Mouse (Mus musculus): ENCODE measurements around the gene Kcne1. TPM values are rescaled to one million over a fixed set of nuclear protein-coding genes. Genes with fewer than 3 reads are reported as not detected.
A peak's percentile ranks its signal among the peaks of the same experiment; 100 is the strongest.

The Kcne1 gene
- polyA plus RNA-seq, 1 experiment from 2014 or later = 1.0 TPM

DNA sequence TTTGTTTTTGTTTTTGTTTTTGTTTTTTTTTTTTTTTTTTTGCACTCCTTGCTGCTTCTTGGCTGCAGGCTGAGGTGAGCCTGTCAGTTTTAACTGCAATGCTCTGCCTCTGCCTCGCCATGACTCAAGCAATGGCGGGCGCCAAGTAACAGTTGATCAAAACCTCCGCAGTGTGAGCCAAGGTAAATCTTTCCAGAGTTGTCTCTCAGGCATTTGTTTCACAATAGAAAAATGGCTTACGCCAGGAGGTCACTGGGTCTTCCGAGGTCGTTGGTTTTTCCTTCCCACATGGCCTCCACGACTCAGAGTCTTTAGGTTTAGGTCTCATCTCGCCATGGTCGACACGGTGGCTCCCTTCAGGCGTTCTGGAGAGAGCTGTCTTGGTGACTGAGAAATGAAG lies 6.0 kb downstream of the Kcne1 start:
- Histone ChIP-seq H3K36me3 (no peaks in the 10 kb centered on the region), H3K4me3 (no peak overlapping the region), H3K9me3 (no peaks in the 10 kb centered on the region), H3K27me3 (ENCODE audit: insufficient read depth, poor library complexity, severe bottlenecking) (peaks cover 25% of the 10 kb centered on the region), H3K4me1 (replicated peaks) (peaks cover 30% of the 10 kb centered on the region), H3K27ac (no peak overlapping the region)
- DNase-seq (ENCODE audit: low spot score) = no peak
- 88% methylated on average over 12 of the region's 12 CpGs for WGBS

GRCm38 (mm10) chr16:92348941-92349340 lies 10.3 kb downstream of the Kcne1 start:
- Histone ChIP-seq H3K36me3 (no peaks in the 10 kb centered on the region), H3K4me3 (no peak overlapping the region)

DNA sequence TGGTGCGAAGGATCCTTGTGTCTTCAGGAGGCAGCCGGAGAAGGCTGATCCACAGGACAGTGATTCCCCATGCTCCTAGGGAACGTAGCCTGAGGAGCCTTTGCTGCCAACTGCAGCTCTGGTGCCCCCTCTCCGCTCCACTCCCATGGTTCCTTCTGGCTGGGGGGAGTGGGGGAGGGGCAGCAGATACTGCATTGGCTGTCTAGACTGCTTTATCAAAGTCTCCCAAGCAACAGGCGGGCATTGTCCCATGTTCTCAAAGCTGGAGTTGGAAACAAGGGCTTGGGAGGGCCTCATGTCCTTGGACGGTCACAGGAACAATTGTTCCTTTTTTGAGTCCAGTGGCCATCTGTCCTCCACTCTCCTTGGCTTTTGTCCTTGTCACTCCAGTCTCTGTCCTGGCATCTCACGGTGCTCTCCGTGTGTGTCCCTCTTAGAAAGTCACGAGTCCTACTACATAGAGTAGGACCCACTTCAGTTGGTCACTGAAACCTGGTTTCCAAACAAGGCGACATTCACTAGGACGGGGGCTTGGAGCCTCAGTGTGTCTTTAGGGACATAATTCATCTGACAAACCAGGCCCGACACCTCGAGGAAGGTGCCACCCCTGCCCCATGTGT lies 12.9 kb downstream of the Kcne1 start:
- no peaks in the 10 kb centered on the region for H3K36me3 ChIP-seq
- peak overlapping the region; percentile 86 for H3K27ac ChIP-seq
- H3K4me1 ChIP-seq (replicated peaks) = peaks cover 26% of the 10 kb centered on the region
- no peaks in the 10 kb centered on the region for H3K9me3 ChIP-seq
- H3K4me3 ChIP-seq = peak overlapping the region; percentile 23; the same call in 1 of the 2 replicates
- DNase-seq (ENCODE audit: low spot score) = peak; percentile 84
- 50% methylated on average over 13 of the region's 13 CpGs for WGBS
- H3K27me3 ChIP-seq (ENCODE audit: insufficient read depth, poor library complexity, severe bottlenecking) = no peaks in the 10 kb centered on the region

More at GRCm38 (mm10) chr16:92348941-92349340, 10.3 kb downstream of the Kcne1 start:
- Histone ChIP-seq H3K4me1 (replicated peaks) (peaks cover 25% of the 10 kb centered on the region), H3K27ac (peak overlapping the region; percentile 9; the same call in 1 of the 2 replicates), H3K9me3 (no peaks in the 10 kb centered on the region), H3K27me3 (ENCODE audit: insufficient read depth, poor library complexity, severe bottlenecking) (no peaks in the 10 kb centered on the region)
- no peak for DNase-seq (ENCODE audit: low spot score)
- WGBS = 79% methylated on average over 12 of the region's 12 CpGs

DNA sequence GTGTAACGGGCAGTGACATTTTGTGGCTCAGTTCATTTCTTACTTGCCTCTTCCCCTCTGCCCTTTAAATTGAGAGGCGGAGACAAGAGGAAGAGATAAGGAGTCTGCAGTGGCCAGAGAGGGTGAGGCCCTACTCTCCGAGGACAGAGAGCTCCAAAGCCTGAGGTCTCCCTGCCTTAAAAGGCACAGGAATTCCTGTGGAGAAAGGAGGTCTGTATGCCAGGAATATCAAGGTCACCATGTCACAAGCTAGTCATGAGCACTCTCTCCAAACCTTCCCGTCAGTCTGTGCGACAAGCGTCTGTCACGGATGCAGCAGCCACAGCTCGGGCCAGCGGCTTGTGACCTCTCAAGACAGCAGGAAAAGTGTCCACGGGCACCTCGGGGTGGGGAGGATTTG lies 14.1 kb downstream of the Kcne1 start:
- DNase-seq (ENCODE audit: low spot score) = no peak
- 57% methylated on average over 11 of the region's 11 CpGs for WGBS
- H3K36me3 ChIP-seq = no peaks in the 10 kb centered on the region
- no peak overlapping the region for H3K4me3 ChIP-seq
- H3K4me1 ChIP-seq (replicated peaks) = peaks cover 39% of the 10 kb centered on the region
- H3K27me3 ChIP-seq (ENCODE audit: insufficient read depth, poor library complexity, severe bottlenecking) = no peaks in the 10 kb centered on the region
- H3K9me3 ChIP-seq = no peaks in the 10 kb centered on the region
- peak overlapping the region; percentile 86 for H3K27ac ChIP-seq

DNA sequence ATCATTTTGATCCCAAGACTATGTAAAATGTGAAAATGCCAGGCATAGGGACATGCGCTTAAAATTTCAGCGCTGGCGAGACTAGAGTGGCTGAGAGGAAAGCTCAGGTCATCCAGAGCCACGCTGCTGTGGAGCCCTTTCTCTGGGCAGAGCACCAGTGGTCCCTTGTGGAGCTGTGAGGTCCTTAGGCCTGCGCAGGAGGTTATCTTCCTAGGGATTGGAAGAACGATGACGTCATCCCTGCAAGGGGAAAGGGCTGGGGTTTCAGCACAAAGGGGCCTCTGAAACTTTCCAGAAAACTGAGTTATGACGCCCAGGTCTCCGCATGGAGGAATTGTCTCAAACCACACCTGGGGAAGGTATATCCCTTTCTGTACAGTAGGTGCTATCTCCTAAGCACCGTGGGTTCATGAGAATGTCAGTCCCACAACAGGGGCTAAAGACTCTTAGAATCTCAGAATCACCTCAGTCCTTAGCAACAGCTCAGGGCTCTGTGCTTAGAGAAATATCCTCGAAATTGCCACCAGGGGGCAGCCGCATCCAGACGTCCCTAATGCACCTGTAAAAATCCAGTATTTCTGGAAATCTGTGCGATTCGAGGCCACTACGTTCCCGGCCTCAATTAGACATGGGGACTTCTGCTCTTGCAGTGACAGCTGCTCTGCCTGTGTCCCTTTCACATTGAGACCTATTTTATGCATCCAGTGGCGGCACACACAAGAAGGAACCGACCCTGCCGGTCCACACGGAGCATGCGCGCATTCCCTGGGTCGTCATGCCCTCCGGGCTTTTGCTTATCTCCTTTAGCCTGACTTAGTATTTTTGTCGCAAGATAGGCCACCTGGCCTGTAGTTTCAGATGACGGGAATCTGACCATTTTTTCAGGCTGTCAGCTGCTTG lies 18.4 kb downstream of the Kcne1 start:
- Histone ChIP-seq H3K4me1 (replicated peaks) (peaks cover 33% of the 10 kb centered on the region), H3K27ac (peak overlapping the region; percentile 66), H3K36me3 (no peaks in the 10 kb centered on the region), H3K27me3 (ENCODE audit: insufficient read depth, poor library complexity, severe bottlenecking) (peaks cover under 1% of the 10 kb centered on the region; the same call in 1 of the 2 replicates), H3K4me3 (peak overlapping the region; percentile 42), H3K9me3 (no peaks in the 10 kb centered on the region)
- DNase-seq (ENCODE audit: low spot score) = peak; percentile 79
- 27% methylated on average over 27 of the region's 27 CpGs for WGBS

DNA sequence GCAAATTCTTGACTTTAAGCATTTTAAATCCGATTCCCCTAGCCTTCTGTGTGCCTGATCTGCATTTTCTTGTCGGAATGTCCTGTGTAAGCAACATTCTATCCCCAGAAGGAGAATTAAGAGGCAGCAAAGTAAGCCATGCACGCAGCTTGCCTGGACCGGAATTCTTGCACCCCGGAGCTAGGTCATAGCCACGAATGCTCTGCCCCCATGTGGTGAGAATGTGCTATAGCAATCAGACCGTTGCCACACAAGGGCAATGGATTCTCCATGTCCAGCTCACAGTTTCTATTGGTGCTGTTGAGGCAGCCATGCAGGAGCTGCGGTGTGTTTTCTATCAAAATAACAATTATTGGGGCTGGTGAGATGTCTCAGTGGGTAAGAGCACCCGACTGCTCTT lies 23.0 kb downstream of the Kcne1 start:
- Histone ChIP-seq H3K27ac (no peak overlapping the region; the same call in 1 of the 2 replicates), H3K9me3 (no peaks in the 10 kb centered on the region), H3K27me3 (ENCODE audit: insufficient read depth, poor library complexity, severe bottlenecking) (peaks cover 11% of the 10 kb centered on the region; the same call in 1 of the 2 replicates), H3K4me1 (replicated peaks) (peaks cover 37% of the 10 kb centered on the region), H3K36me3 (no peaks in the 10 kb centered on the region), H3K4me3 (no peak overlapping the region)
- peak; percentile 88 for DNase-seq (ENCODE audit: low spot score)
- 9% methylated on average over 9 of the region's 9 CpGs for WGBS

DNA sequence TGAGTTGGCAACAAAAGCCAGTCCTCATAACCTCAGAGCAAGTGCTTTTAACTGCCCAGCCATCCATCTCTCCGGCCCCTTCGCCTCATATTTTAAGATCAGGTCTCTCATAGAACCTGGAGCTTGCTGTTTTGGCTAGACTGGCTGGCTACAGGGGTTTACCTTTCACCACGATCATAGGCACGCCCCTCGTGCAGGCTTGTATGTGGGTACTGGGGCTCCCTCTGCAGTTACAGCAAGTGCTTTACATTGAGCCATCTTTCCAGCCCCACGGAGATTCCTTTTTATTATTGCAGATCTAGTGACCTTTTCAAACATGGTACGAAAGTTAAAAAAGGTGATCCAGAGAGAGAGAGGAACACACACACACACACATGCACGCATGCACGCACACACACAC lies 24.7 kb downstream of the Kcne1 start:
- 64% methylated on average over 9 of the region's 9 CpGs for WGBS
- no peak overlapping the region for H3K4me3 ChIP-seq
- no peaks in the 10 kb centered on the region for H3K9me3 ChIP-seq
- H3K36me3 ChIP-seq = no peaks in the 10 kb centered on the region
- peaks cover 30% of the 10 kb centered on the region for H3K4me1 ChIP-seq (replicated peaks)
- no peak for DNase-seq (ENCODE audit: low spot score)
- H3K27ac ChIP-seq = 0 out of 2 replicates have a peak overlapping the region, but pooled peaks have one; percentile 23
- peaks cover 11% of the 10 kb centered on the region; the same call in 1 of the 2 replicates for H3K27me3 ChIP-seq (ENCODE audit: insufficient read depth, poor library complexity, severe bottlenecking)

GRCm38 (mm10) chr16:92330966-92331365 lies 28.3 kb downstream of the Kcne1 start:
- Histone ChIP-seq H3K27ac (0 out of 2 replicates have a peak overlapping the region, but pooled peaks have one; percentile 40), H3K36me3 (no peaks in the 10 kb centered on the region), H3K9me3 (no peaks in the 10 kb centered on the region), H3K4me3 (no peak overlapping the region), H3K27me3 (ENCODE audit: insufficient read depth, poor library complexity, severe bottlenecking) (peaks cover 18% of the 10 kb centered on the region; the same call in 1 of the 2 replicates), H3K4me1 (replicated peaks) (peaks cover 30% of the 10 kb centered on the region)
- 82% methylated on average over 5 of the region's 5 CpGs for WGBS
- DNase-seq (ENCODE audit: low spot score) = no peak

GRCm38 (mm10) chr16:92327911-92328310 lies 31.4 kb downstream of the Kcne1 start:
- DNase-seq (ENCODE audit: low spot score) = no peak
- Histone ChIP-seq H3K27ac (no peak overlapping the region), H3K9me3 (no peaks in the 10 kb centered on the region), H3K4me3 (no peak overlapping the region), H3K27me3 (ENCODE audit: insufficient read depth, poor library complexity, severe bottlenecking) (peaks cover 7% of the 10 kb centered on the region; the same call in 1 of the 2 replicates), H3K36me3 (no peaks in the 10 kb centered on the region), H3K4me1 (replicated peaks) (peaks cover 45% of the 10 kb centered on the region)
- WGBS = 93% methylated on average over 10 of the region's 10 CpGs

DNA sequence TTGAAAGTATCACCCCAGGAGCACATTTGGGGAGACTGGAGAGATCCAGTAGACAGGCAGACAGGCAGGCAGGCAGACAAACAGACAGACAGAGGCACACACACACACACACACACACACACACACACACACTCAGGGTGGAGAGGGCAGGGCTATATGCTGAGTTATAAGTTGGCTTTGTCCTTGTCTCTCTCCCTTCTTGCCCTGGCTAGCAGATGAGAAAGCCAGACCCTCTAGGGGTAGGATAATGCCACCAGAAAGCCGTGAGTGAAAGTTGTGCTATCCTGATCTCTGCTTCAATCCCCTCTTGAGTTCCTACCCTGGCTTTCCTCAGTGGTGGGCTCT lies 34.2 kb downstream of the Kcne1 start:
- WGBS = 31% methylated on average over 1 of the region's 1 CpGs
- peaks cover 34% of the 10 kb centered on the region for H3K4me1 ChIP-seq (replicated peaks)
- peak; percentile 28 for DNase-seq (ENCODE audit: low spot score)
- peak overlapping the region; percentile 57 for H3K27ac ChIP-seq
- H3K9me3 ChIP-seq = no peaks in the 10 kb centered on the region
- H3K27me3 ChIP-seq (ENCODE audit: insufficient read depth, poor library complexity, severe bottlenecking) = peaks cover 7% of the 10 kb centered on the region; the same call in 1 of the 2 replicates
- H3K36me3 ChIP-seq = no peaks in the 10 kb centered on the region
- H3K4me3 ChIP-seq = no peak overlapping the region

DNA sequence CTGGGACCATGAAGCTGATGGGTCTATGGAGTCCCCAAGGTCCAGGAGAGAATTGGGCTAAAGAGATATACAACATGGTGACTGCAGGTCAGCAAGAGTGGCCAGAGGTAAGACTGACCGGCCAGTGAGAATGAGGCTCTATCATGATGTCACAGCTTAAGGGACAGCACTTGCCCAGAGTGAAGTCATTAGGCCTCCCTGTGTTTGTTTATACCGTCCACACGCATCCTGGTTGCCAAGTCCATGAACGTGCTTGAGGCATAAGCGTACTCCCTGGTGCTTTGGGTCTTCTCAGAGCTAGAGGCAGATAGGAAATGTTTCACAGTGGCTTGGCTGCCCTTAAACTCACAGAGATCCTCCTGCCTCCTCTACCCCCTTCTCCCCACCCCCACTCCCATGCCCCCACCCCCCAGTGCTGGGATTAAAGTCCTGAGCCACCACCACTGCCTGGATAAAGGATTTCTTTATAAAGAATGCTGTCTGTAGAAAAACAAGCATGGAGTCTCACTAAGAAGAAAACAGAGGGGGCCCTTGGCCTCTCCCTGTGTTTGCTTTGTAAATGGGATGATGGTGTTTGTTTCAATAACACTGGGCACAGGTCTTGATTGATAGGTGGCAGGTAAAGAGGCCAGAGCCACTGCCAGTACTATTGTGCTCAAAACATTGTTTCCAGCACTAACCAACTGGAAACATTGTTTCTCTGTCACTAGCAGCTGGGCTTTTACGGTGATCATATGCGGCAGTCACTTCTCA lies 34.8 kb downstream of the Kcne1 start:
- Histone ChIP-seq H3K27me3 (ENCODE audit: insufficient read depth, poor library complexity, severe bottlenecking) (peaks cover 7% of the 10 kb centered on the region; the same call in 1 of the 2 replicates), H3K27ac (peak overlapping the region; percentile 57), H3K4me3 (no peak overlapping the region), H3K9me3 (no peaks in the 10 kb centered on the region), H3K4me1 (replicated peaks) (peaks cover 34% of the 10 kb centered on the region), H3K36me3 (no peaks in the 10 kb centered on the region)
- 33% methylated on average over 7 of the region's 7 CpGs for WGBS
- DNase-seq (ENCODE audit: low spot score) = no peak

GRCm38 (mm10) chr16:92321341-92321740 lies 37.9 kb downstream of the Kcne1 start, which contains the start of gene Fam243:
TSS of gene Fam243 (minus strand) at chr16:92321441.
- DNase-seq (ENCODE audit: low spot score) = no peak
- 0 out of 2 replicates have a peak, but pooled peaks cover 5% of the 10 kb centered on the region for H3K36me3 ChIP-seq
- WGBS = 90% methylated on average over 8 of the region's 8 CpGs
- H3K4me3 ChIP-seq = no peak within 1 kb of the TSS
- H3K27ac ChIP-seq = no peak within 1 kb of the TSS
- peaks cover 38% of the 10 kb centered on the region for H3K4me1 ChIP-seq (replicated peaks)
- H3K27me3 ChIP-seq (ENCODE audit: insufficient read depth, poor library complexity, severe bottlenecking) = no peaks in the 10 kb centered on the region
- H3K9me3 ChIP-seq = no peaks in the 10 kb centered on the region

Measured in hindbrain, embryonic 10.5 days (tissue).